In genomic region chr17:10334957-10335690, GRCm38 (mm10) we compare ENCODE assay signal across 8 mouse cellular contexts. TPM values are rescaled to one million over a fixed set of nuclear protein-coding genes. Genes with fewer than 3 reads are reported as not detected.
A peak's percentile ranks its signal among the peaks of the same experiment; 100 is the strongest.
DNase-seq lines count a peak whose midpoint lies in the region; ATAC-seq and TF ChIP-seq lines count a peak whose summit lies in the region.

No protein-coding gene starts in this region.

- ATAC-seq in hematopoietic stem cell, adult 5-6 weeks (replicated peaks in 1 of 2; ENCODE audit: insufficient read depth in 1 of 2, low FRiP score in 2 of 2, low TSS enrichment in 1 of 2, low read depth in 1 of 2, poor library complexity in 2 of 2, severe bottlenecking in 2 of 2) = peak; percentile 63 to 66
- peak; percentile 62; the same call in 1 of the 2 replicates for ATAC-seq in liver, postnatal 0 days
- ATAC-seq in neural tube, embryonic 15.5 days (ENCODE audit: low FRiP score) = peak; percentile 93

- peak overlapping the region; percentile 84 for H3K4me2 ChIP-seq in liver, postnatal 0 days (ENCODE audit: low read depth, low read length)
- H3K4me2 ChIP-seq in neural tube, embryonic 15.5 days = peak overlapping the region; percentile 60

- no peaks in the 10 kb centered on the region for H3K36me3 ChIP-seq in liver, postnatal 0 days (replicated peaks; ENCODE audit: insufficient read depth, low read length)
- H3K36me3 ChIP-seq in neural tube, embryonic 15.5 days = no peaks in the 10 kb centered on the region

- TF ChIP-seq CTCF in liver, postnatal 0 days (IDR thresholded peaks at IDR 0.05; ENCODE audit: low read depth) = 0 out of 2 replicates have a peak, but pooled peaks have one; percentile 9

- TF ChIP-seq EP300 in liver, postnatal 0 days (IDR thresholded peaks at IDR 0.05; ENCODE audit: low read depth) = no peak

- WGBS in liver, postnatal 0 days (ENCODE audit: insufficient replicate concordance) = under 1% methylated on average over 31 of the region's 31 CpGs
- under 1% methylated on average over 31 of the region's 31 CpGs for whole genome bisulfite sequencing in neural tube, embryonic 15.5 days

- peak; percentile 3 for DNase-seq in T-cell, adult 2 months (ENCODE audit: low spot score)
- DNase-seq in cerebellum, postnatal 14 days = peak; percentile 69 to 72
- DNase-seq in frontal cortex, postnatal 14 days (ENCODE audit: low spot score in 2 of 2) = peak; percentile 63 to 83
- peak; percentile 78 to 87 for DNase-seq in layer of hippocampus, adult 8-10 months (ENCODE audit: low spot score in 2 of 2)
- peak; percentile 49 for DNase-seq in liver, postnatal 0 days
- peak; percentile 62 for DNase-seq in thymus, postnatal 4 days

- peak overlapping the region; percentile 34; the same call in 1 of the 2 replicates for H3K27ac ChIP-seq in liver, postnatal 0 days (ENCODE audit: low read depth)
- H3K27ac ChIP-seq in neural tube, embryonic 15.5 days (replicated peaks) = peak overlapping the region; percentile 85

- peaks cover 15% of the 10 kb centered on the region for H3K27me3 ChIP-seq in liver, postnatal 0 days (ENCODE audit: insufficient read depth, low read length)
- no peaks in the 10 kb centered on the region for H3K27me3 ChIP-seq in neural tube, embryonic 15.5 days (replicated peaks)

- peak overlapping the region; percentile 61 for H3K9ac ChIP-seq in liver, postnatal 0 days (replicated peaks)
- peak overlapping the region; percentile 44 for H3K9ac ChIP-seq in neural tube, embryonic 15.5 days (replicated peaks)

- 0 out of 2 replicates have a peak, but pooled peaks cover 3% of the 10 kb centered on the region for H3K4me1 ChIP-seq in liver, postnatal 0 days (ENCODE audit: insufficient read depth)
- H3K4me1 ChIP-seq in neural tube, embryonic 15.5 days = peaks cover 35% of the 10 kb centered on the region

- no peaks in the 10 kb centered on the region for H3K9me3 ChIP-seq in liver, postnatal 0 days (ENCODE audit: low read length)
- no peaks in the 10 kb centered on the region for H3K9me3 ChIP-seq in neural tube, embryonic 15.5 days (replicated peaks)

- H3K4me3 ChIP-seq in liver, postnatal 0 days (ENCODE audit: low read depth, low read length) = peak overlapping the region; percentile 58
- H3K4me3 ChIP-seq in neural tube, embryonic 15.5 days (replicated peaks) = peak overlapping the region; percentile 44

RNA-seq across cellular contexts. Expression of gene Qk, which starts 15.5 kb away (rescaled TPM):
- 70.2 and 80.2 TPM in 2 replicates for total RNA-seq in hematopoietic stem cell, adult 5-6 weeks (2017)
- 100 to 1,000 TPM; 354 to 447 (median 412) TPM for total RNA-seq in layer of hippocampus, adult 8-10 months (2022)
- 9.1 and 9.9 TPM in 2 replicates for polyA plus RNA-seq in liver, postnatal 0 days (2015; fragmentation: Nextera tagmentation; extraction: Ambion mirVana)
- 38.9 and 44.0 TPM in 2 replicates for polyA plus RNA-seq in neural tube, embryonic 15.5 days (2015; fragmentation: Nextera tagmentation; extraction: Ambion mirVana)

Comparison
In these comparisons a context has a peak if more than half of its experiments do, and no peak if none do; other contexts are left out.
1. Peak in every context shown above with its lines: DNase-seq, ATAC-seq, H3K4me3 ChIP-seq and H3K27ac ChIP-seq.
2. DNase-seq: peak in every context shown above with its lines; median percentile 82 in layer of hippocampus, adult 8-10 months; 73 in frontal cortex, postnatal 14 days; 70 in cerebellum, postnatal 14 days; 62 in thymus, postnatal 4 days; 49 in liver, postnatal 0 days; 3 in T-cell, adult 2 months.